Mouse (Mus musculus): ENCODE results near the gene Slco2a1.

DNA sequence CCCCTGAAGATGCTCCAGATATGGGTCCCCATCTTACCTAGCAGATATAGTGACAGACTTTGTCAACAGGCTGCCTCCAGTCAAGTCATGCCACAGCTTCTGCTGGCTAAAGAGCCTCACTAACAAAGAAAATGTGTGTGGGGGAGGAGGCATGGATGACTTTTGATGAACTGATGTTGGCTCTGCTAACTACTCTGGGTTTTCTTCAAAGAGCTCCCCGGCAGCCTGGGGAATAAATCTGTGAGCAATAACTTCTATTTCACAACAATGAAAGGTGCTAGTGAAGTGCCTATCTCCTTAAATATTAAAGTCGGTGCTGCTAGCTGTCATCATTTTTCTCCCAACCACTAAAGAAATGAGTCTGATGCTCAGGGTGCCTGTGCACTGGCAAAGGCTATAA lies 72.0 kb downstream of the Slco2a1 start:
- TF ChIP-seq POLR2A (IDR thresholded peaks at IDR 0.05; ENCODE audit: insufficient read depth, low read depth, low read length) (no peak), CTCF (IDR thresholded peaks at IDR 0.05; ENCODE audit: insufficient read depth, low read depth, low read length) (no peak)
